Mouse (Mus musculus): ENCODE results near the gene Rps6ka1.

Gene Rps6ka1

DNA sequence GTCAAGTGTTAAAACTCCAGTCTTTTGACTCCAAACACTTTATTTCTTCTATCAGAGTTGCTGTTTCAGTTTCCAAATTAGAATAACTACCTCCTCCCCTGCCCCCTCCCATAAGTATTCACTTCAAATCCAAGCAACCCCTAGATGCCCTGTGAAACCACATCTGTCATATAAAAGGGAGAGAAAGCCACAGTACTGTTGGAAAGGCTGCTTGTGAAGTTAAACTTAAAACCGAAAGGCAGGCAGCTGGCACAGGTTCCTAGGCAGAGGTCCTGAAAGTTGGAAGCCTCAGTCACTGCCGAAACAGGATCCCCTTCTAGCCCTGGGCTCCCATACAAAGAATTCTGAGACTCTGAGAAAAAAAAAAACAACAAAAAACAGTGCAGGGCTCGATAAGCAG is 61.9 kb downstream of the Rps6ka1 start:
- no peak for DNase-seq (ENCODE audit: low read depth, low spot score)

- no peak for DNase-seq (ENCODE audit: low read depth, low spot score)
These were observed 66.6 kb downstream of the Rps6ka1 start for GRCm38 (mm10) chr4:133820806-133821560.

- no peak for DNase-seq (ENCODE audit: low read depth, low spot score)
These were observed 67.4 kb downstream of the Rps6ka1 start for GRCm38 (mm10) chr4:133820166-133820565.

DNA sequence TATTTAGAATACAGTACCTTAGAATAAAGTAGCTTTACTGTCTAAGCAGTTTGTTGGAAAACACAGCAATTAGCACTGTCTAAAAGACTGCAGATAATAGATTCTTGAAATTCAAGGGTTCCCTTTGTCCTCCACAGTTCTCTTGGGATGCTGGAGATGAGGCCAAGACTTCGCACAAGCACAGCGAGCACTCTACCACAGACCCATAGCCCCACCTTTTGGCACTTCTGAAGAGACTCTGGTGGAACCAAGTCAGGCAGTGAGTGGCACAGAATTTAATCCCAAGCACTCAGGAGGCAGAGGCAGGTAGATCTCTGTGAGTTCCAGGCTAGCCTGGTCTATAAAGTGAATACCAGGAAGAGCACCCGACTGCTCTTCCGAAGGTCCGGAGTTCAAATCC is 70.2 kb downstream of the Rps6ka1 start:
- DNase-seq (ENCODE audit: low read depth, low spot score): no peak

DNA sequence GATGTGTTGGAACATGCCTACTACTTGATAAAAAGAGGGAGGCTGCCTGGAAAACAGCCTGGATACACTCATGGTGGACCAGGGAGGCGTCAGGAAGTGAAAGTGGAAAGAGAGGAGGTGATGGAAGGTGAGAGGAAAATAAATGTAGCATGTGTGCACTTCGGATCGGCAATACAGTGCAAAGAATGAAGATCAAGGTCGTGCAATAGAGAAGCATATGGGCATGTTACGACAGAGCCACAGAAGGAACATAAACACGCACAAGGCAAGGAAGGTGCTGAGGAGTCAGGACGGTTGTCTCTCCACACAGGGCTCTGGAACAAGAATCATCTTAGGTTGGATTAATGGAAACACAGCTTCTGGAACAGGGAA is 71.1 kb downstream of the Rps6ka1 start:
- DNase-seq (ENCODE audit: low read depth, low spot score): no peak

GRCm38 (mm10) chr4:133815635-133816503 is 71.7 kb downstream of the Rps6ka1 start:
- DNase-seq (ENCODE audit: low read depth, low spot score): no peak

DNA sequence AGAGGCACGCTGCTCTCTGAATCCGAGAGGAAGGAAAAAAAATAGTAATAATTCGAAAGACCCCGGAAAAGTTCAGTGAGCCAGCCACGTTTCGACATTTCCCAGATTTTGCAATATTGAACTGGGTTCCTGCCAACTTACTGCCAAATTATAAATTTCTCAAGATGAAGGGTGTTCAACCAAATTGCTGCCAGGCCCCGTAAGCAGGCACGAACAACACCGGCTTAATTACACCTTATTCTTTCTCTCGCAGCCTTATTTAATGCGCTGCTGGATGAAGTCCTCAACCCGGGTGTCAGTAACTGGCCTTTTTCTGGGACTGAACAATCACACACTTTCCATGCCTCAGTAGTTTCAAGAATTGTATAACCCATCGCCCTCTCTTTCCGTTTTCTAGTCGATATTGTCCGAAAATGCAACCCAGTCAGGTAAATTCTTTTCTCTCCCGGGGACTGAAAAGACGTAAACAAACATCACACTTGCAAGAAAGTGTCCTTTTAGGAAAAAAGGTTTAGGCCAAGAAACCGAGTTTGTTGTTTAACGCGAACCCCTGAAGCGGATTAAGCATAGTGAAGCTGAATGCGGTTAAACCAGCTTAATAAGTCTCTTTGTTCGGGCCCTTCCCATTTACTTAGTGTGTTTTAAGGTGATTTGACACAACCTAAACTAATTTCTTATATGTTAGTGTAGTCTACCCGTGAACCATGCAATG is 72.6 kb downstream of the Rps6ka1 start:
- DNase-seq (ENCODE audit: low read depth, low spot score): no peak

DNA sequence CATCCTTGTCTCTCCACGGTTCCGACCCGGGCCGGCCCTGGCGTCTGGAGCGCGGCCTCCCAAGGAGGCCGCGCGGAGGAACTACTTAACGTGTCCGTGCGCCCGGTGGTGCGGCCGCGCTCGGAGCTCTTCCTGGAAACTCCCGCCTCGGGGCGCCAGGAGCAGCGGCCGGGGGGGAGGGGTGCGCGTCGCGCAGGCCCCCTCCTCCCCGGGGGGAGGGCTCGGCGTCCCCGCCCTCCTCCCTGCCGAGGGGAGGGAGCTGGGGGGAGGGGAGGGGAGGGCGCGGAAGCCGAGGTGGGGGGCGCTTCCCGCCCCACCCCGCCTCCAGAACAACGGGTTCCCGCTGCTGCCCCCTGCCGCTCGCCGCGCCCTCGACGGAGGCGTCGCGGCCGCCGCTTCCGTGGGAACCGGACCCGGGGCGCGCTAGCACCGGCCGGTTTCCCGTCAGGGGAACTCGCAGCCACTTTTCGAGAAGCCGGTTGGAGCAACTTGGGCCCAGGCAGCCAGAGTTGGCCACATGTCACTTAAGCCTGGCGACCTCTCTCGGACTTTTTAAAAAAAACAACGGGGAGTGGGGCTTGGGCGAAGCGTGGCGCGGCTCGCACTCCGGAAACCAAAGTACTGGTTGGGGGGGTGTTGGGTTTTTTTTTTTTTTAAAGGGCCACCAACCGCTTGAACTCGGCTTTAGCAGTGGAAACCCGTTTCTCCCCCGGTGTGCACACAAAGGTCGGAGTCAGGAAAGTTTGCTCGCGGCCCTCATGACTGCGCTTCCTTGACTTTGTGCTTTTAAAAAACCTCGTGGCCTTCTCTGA is 73.4 kb downstream of the Rps6ka1 start:
- DNase-seq (ENCODE audit: low read depth, low spot score): peak; percentile 59

- peak; percentile 86 for DNase-seq (ENCODE audit: low read depth, low spot score)
These were observed 74.2 kb downstream of the Rps6ka1 start for GRCm38 (mm10) chr4:133813174-133813991.

- DNase-seq (ENCODE audit: low read depth, low spot score): no peak
These were observed 83.0 kb downstream of the Rps6ka1 start for GRCm38 (mm10) chr4:133804401-133805263.

DNA sequence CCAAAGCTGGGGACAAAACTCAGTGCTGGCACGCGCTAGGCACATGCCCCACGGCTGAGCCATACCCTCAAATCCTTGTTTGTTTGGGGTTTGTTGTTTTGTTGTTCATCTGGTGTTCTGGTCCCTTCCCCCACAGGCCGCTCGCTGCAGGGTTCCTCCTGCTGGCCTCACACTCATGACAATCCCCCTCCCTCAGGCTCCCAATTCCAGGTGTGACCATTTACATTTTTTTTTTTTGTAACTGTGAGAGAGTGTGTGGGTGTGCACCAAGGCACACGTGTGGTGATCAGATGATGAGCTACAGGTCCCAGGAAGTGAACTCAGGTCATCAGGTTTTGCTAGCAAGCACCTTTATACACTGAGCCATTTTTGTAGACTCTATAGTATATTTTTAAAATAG is 87.0 kb downstream of the Rps6ka1 start:
- no peak for DNase-seq (ENCODE audit: low read depth, low spot score)

Measured in c-Kit-negative CD71-positive TER-119-positive erythroid progenitor cells, embryonic 14.5 days (primary cell).